In the genomic region with DNA sequence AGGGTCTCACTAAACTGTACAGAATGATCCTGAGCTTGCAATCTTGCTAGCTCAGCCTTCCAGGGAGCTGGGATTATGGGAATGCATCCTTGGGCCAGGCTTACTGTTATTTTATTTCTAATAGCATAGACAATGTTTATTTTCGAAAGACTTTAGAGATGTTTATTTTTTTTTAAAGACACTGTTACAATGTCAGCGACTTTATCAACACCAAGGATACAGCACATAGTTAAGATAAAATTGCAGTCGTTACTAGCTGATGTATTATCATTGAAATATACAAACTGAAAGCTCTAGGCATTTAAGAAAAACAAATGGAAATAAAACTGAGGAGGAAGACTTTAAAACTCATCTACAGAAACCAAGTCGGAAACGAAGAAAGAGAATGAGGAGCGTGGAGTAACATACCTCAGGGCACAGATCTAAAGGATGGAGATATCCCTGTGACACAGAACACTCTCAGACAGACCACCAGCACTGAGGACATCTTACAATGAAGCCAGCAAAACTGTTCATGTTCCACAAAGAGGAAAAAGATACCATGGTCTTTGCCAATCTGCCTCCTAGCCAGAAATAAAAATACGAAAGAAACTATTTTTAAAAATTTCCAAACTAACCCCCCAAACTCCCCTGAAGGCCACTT, we compare ENCODE assay signal across 16 mouse cellular contexts.
"Had no signal": no experiment of that assay in that cellular context is flagged by ENCODE, and none has a peak within 500 bp of the region (broad histone marks: within the 10 kb centered on the region; RNA-seq: fewer than 3 reads in every experiment).

No protein-coding gene starts in this region.

- H3K9me3 ChIP-seq: neural tube, embryonic 13.5 days; neural tube, embryonic 15.5 days; stomach, embryonic 15.5 days had no signal

- H3K27me3 ChIP-seq: neural tube, embryonic 13.5 days; neural tube, embryonic 15.5 days; stomach, embryonic 15.5 days had no signal

- H3K4me2 ChIP-seq: neural tube, embryonic 13.5 days; neural tube, embryonic 15.5 days; stomach, embryonic 15.5 days had no signal

- H3K9ac ChIP-seq: neural tube, embryonic 13.5 days; neural tube, embryonic 15.5 days; stomach, embryonic 15.5 days had no signal

- H3K27ac ChIP-seq: neural tube, embryonic 13.5 days; neural tube, embryonic 15.5 days; stomach, embryonic 15.5 days; stomach, postnatal 0 days had no signal

- H3K4me1 ChIP-seq: neural tube, embryonic 13.5 days; neural tube, embryonic 15.5 days; stomach, embryonic 15.5 days had no signal

- DNase-seq: retina, postnatal 1 day; right cerebral cortex, adult 18-20 months; right cerebral cortex, postnatal 14 days; right cerebral cortex, postnatal 25 days; right cerebral cortex, postnatal 4 days; spleen, adult 18-20 months; thymus, adult 18-20 months; thymus, adult 2 months; thymus, postnatal 14 days; thymus, postnatal 25 days; thymus, postnatal 36 days; thymus, postnatal 4 days had no signal

- H3K36me3 ChIP-seq: neural tube, embryonic 13.5 days; neural tube, embryonic 15.5 days; stomach, embryonic 15.5 days had no signal

- H3K4me3 ChIP-seq: neural tube, embryonic 13.5 days; neural tube, embryonic 15.5 days; stomach, embryonic 15.5 days had no signal
